Comparison of ENCODE assay signal across 8 mouse cellular contexts in genomic region chr5:91960606-91961254, GRCm38 (mm10). TPM values are rescaled to one million over a fixed set of nuclear protein-coding genes. Genes with fewer than 3 reads are reported as not detected.
A peak's percentile ranks its signal among the peaks of the same experiment; 100 is the strongest.
DNase-seq lines count a peak whose midpoint lies in the region; ATAC-seq and TF ChIP-seq lines count a peak whose summit lies in the region.

No protein-coding gene starts in this region.

- TF ChIP-seq EP300 in heart, adult 2 months (IDR thresholded peaks at IDR 0.05; ENCODE audit: insufficient read depth, low read depth, low read length): no peak

- TF ChIP-seq CTCF in heart, adult 2 months (IDR thresholded peaks at IDR 0.05): no peak

- intact Hi-C loops in heart, adult 2 months (cut with DNase I): loop anchor here (5.0 to 10.0 kb wide), 2 partner anchors 177 to 544 kb away; partner anchors contain the start of genes Scarb2 and Uso1
- intact Hi-C loops in left cerebral cortex, postnatal 10 days (cut with DNase I): loop anchor here (10.0 kb wide), 1 partner anchor 154 kb away; no protein-coding TSS in a partner anchor

- H3K4me1 ChIP-seq in heart, adult 2 months (ENCODE audit: control insufficient read depth, insufficient read depth, low read length): peaks cover 8% of the 10 kb centered on the region
- peaks cover 21% of the 10 kb centered on the region for H3K4me1 ChIP-seq in limb, embryonic 10.5 days

- peak; percentile 33 for ATAC-seq in granulocyte monocyte progenitor cell, adult 5-6 weeks (replicated peaks; ENCODE audit: poor library complexity, severe bottlenecking)
- peak; percentile 50 for ATAC-seq in megakaryocyte-erythroid progenitor cell, adult 5-6 weeks (replicated peaks; ENCODE audit: low FRiP score, low TSS enrichment, poor library complexity, severe bottlenecking)

- peaks cover 5% of the 10 kb centered on the region; the same call in 1 of the 2 replicates for H3K79me2 ChIP-seq in heart, adult 2 months (replicated peaks; ENCODE audit: control insufficient read depth, insufficient read depth, low read length)

- peak overlapping the region; percentile 17; the same call in 1 of the 2 replicates for H3K4me3 ChIP-seq in heart, adult 2 months
- peak overlapping the region; percentile 80; the same call in 1 of the 2 replicates for H3K4me3 ChIP-seq in limb, embryonic 10.5 days

- whole genome bisulfite sequencing in heart, adult 2 months: 15% methylated on average over 3 of the region's 3 CpGs
- 80% methylated on average over 3 of the region's 3 CpGs for WGBS in limb, embryonic 10.5 days

- H3K9me3 ChIP-seq in limb, embryonic 10.5 days (replicated peaks): no peaks in the 10 kb centered on the region

- peak overlapping the region; percentile 14 for H3K9ac ChIP-seq in heart, adult 2 months (ENCODE audit: low read depth, low read length)

- peak in 1 of 2 experiments; percentile 7 for DNase-seq in heart, adult 2 months
- no peak for DNase-seq in heart, adult 11 months
- peak; percentile 90 for DNase-seq in adipocyte (ENCODE audit: low spot score)
- no peak for DNase-seq in limb, embryonic 10.5 days (ENCODE audit: low spot score)
- no peak for DNase-seq in T-cell, adult 2 months (ENCODE audit: low spot score)
- DNase-seq in left cerebral cortex, postnatal 10 days (ENCODE audit: extremely low spot score in 1 of 2, low spot score in 2 of 2): no peak

- no peaks in the 10 kb centered on the region for H3K27me3 ChIP-seq in heart, adult 2 months (ENCODE audit: control insufficient read depth, insufficient read depth, low read length)
- H3K27me3 ChIP-seq in limb, embryonic 10.5 days (ENCODE audit: low read depth, poor library complexity, severe bottlenecking): no peaks in the 10 kb centered on the region

- H3K27ac ChIP-seq in heart, adult 2 months: peak overlapping the region; percentile 37
- no peak overlapping the region for H3K27ac ChIP-seq in limb, embryonic 10.5 days

- peaks cover 25% of the 10 kb centered on the region for H3K36me3 ChIP-seq in heart, adult 2 months (ENCODE audit: control insufficient read depth, insufficient read depth, low read length)
- H3K36me3 ChIP-seq in limb, embryonic 10.5 days: peaks cover 31% of the 10 kb centered on the region

- no peak for TF ChIP-seq POLR2A in heart, adult 2 months (IDR thresholded peaks at IDR 0.05; ENCODE audit: insufficient read depth, low read depth, low read length)

RNA-seq across cellular contexts. Expression of gene Rchy1, which starts 2.1 kb away (rescaled TPM):
- 10 to 100 TPM; 26.9 to 33.0 TPM for total RNA-seq in heart, adult 2 months (2021)
- polyA plus RNA-seq in heart, adult 2 months (2012; rRNA removed): 21.8 and 41.1 TPM in 2 replicates
- total RNA-seq in granulocyte monocyte progenitor cell, adult 5-6 weeks (2014; fragmentation: Nextera tagmentation): 36.8 and 37.6 TPM in 2 replicates
- 23.9 and 30.2 TPM in 2 replicates for total RNA-seq in granulocyte monocyte progenitor cell, adult 5-6 weeks (2017)
- polyA plus RNA-seq in limb, embryonic 10.5 days (2016; fragmentation: Nextera tagmentation; extraction: Ambion mirVana): 58.0 and 66.0 TPM in 2 replicates
- total RNA-seq in megakaryocyte-erythroid progenitor cell, adult 5-6 weeks (2014; fragmentation: Nextera tagmentation): 46.6 and 56.5 TPM in 2 replicates
- total RNA-seq in megakaryocyte-erythroid progenitor cell, adult 5-6 weeks (2017): 60.0 and 64.2 TPM in 2 replicates
- 10 to 100 TPM; 37.8 to 42.0 TPM for total RNA-seq in left cerebral cortex, postnatal 10 days (2021)

RNA-seq across cellular contexts. Expression of gene Odaph, which starts 26.5 kb away (rescaled TPM):
- not detected for total RNA-seq in heart, adult 2 months (2021)
- not detected in 2 replicates for polyA plus RNA-seq in heart, adult 2 months (2012; rRNA removed)
- not detected in 2 replicates for total RNA-seq in granulocyte monocyte progenitor cell, adult 5-6 weeks (2014; fragmentation: Nextera tagmentation)
- total RNA-seq in granulocyte monocyte progenitor cell, adult 5-6 weeks (2017): not detected in 2 replicates
- not detected in 2 replicates for polyA plus RNA-seq in limb, embryonic 10.5 days (2016; fragmentation: Nextera tagmentation; extraction: Ambion mirVana)
- not detected in 2 replicates for total RNA-seq in megakaryocyte-erythroid progenitor cell, adult 5-6 weeks (2014; fragmentation: Nextera tagmentation)
- 1.2 TPM in 1 of 2 replicates, not detected in the other for total RNA-seq in megakaryocyte-erythroid progenitor cell, adult 5-6 weeks (2017)
- not detected for total RNA-seq in left cerebral cortex, postnatal 10 days (2021)
